Mouse (Mus musculus) liver, embryonic 15.5 days (tissue): ENCODE measurements around the gene Ch25h. TPM values are rescaled to one million over a fixed set of nuclear protein-coding genes. Genes with fewer than 3 reads are reported as not detected.

Source experiments
- ATAC-seq: fragments of 200-750 bp; cut with Nextera tagmentation; 2 replicates; pipeline ENCODE4 v1.8.0; 2017; ENCODE audit warnings: moderate number of reproducible peaks, mild to moderate bottlenecking, moderate library complexity; ENCODE audit not compliant: insufficient read depth
- H3K27ac ChIP-seq: fragments of 300-500 bp; sonication (generic); replicated peaks from 2 replicates; pipeline ENCODE4 v1.5.1; 2015; ENCODE audit warnings: mild to moderate bottlenecking, inconsistent platforms
- H3K27me3 ChIP-seq: fragments of 300-500 bp; sonication (generic); 2 replicates; pipeline ENCODE4 v1.6.1; 2015; ENCODE audit warnings: mild to moderate bottlenecking, inconsistent platforms
- H3K36me3 ChIP-seq: fragments of 300-500 bp; sonication (generic); replicated peaks from 2 replicates; pipeline ENCODE4 v1.6.1; 2015; ENCODE audit warnings: moderate library complexity, mild to moderate bottlenecking, inconsistent platforms
- H3K4me1 ChIP-seq: fragments of 300-500 bp; sonication (generic); replicated peaks from 2 replicates; pipeline ENCODE4 v1.6.1; 2015; ENCODE audit warnings: inconsistent platforms
- H3K4me2 ChIP-seq: fragments of 300-500 bp; sonication (generic); 2 replicates; pipeline ENCODE4 v1.6.1; 2015; ENCODE audit warnings: moderate library complexity, mild to moderate bottlenecking, inconsistent platforms
- H3K4me3 ChIP-seq: fragments of 300-500 bp; sonication (generic); replicated peaks from 2 replicates; pipeline ENCODE4 v1.5.1; 2015; ENCODE audit warnings: mild to moderate bottlenecking, inconsistent platforms
- H3K9ac ChIP-seq: fragments of 300-500 bp; sonication (generic); 2 replicates; pipeline ENCODE4 v1.6.1; 2015; ENCODE audit warnings: moderate library complexity, mild to moderate bottlenecking, inconsistent platforms
- H3K9me3 ChIP-seq: fragments of 300-500 bp; sonication (generic); replicated peaks from 2 replicates; pipeline ENCODE4 v1.6.1; 2016; ENCODE audit warnings: inconsistent platforms
- WGBS: fragments of 180-500 bp; shearing (Covaris S2); methylation state at CpG from one replicate; pipeline ENCODE4 v1.1.7; 2015; ENCODE audit warnings: mixed read lengths; ENCODE audit not compliant: insufficient replicate concordance; 5-methylcytosine and 5-hydroxymethylcytosine counted together
- polyA plus RNA-seq: library from polyadenylated mRNA; unstranded; fragments of >200 nt; fragmentation: Nextera tagmentation; extraction: Ambion mirVana; gene quantifications from 2 replicates; pipeline ENCODE4 v1.2.1, GENCODE M21; 2015

Gene Ch25h
- 0.18 TPM in 2 replicates for polyA plus RNA-seq

- Histone ChIP-seq H3K4me3 (peak within 1 kb of the TSS; percentile 47), H3K27ac (no peak within 1 kb of the TSS), H3K4me1 (peaks cover 17% of the 10 kb centered on the region), H3K9me3 (no peaks in the 10 kb centered on the region), H3K27me3 (peaks cover 61% of the 10 kb centered on the region), H3K4me2 (peak within 1 kb of the TSS; percentile 73), H3K9ac (no peak within 1 kb of the TSS), H3K36me3 (no peaks in the 10 kb centered on the region)
- no peak for ATAC-seq
- 3% methylated on average over 35 of the region's 35 CpGs for WGBS
These were observed at the start of gene Ch25h for GRCm38 (mm10) chr19:34474991-34475971. Gene Ch25h, minus strand, starts transcription at chr19:34475164.

- H3K27ac ChIP-seq = no peak overlapping the region
- no peak overlapping the region for H3K4me3 ChIP-seq
These were observed 49.7 kb upstream of the Ch25h start for GRCm38 (mm10) chr19:34524646-34525045.

GRCm38 (mm10) chr19:34523106-34523725 lies 48.3 kb upstream of the Ch25h start:
- WGBS = 74% methylated on average over 12 of the region's 12 CpGs
- no peak for ATAC-seq

More at GRCm38 (mm10) chr19:34524646-34525045, 49.7 kb upstream of the Ch25h start:
- Histone ChIP-seq H3K4me2 (0 out of 2 replicates have a peak overlapping the region, but pooled peaks have one; percentile 2), H3K27me3 (no peaks in the 10 kb centered on the region), H3K4me1 (peaks cover 16% of the 10 kb centered on the region), H3K9me3 (no peaks in the 10 kb centered on the region), H3K36me3 (peaks cover 7% of the 10 kb centered on the region; the same call in 1 of the 2 replicates), H3K9ac (no peak overlapping the region)
- WGBS = 58% methylated on average over 9 of the region's 9 CpGs
- no peak for ATAC-seq

GRCm38 (mm10) chr19:34521978-34522377 lies 47.0 kb upstream of the Ch25h start:
- no peak overlapping the region for H3K4me2 ChIP-seq
- H3K4me1 ChIP-seq = peaks cover 23% of the 10 kb centered on the region
- H3K4me3 ChIP-seq = no peak overlapping the region
- no peak overlapping the region for H3K27ac ChIP-seq
- H3K36me3 ChIP-seq = peaks cover 12% of the 10 kb centered on the region; the same call in 1 of the 2 replicates
- 53% methylated on average over 1 of the region's 1 CpGs for WGBS
- no peaks in the 10 kb centered on the region for H3K27me3 ChIP-seq
- H3K9me3 ChIP-seq = no peaks in the 10 kb centered on the region
- no peak for ATAC-seq
- no peak overlapping the region for H3K9ac ChIP-seq

More at GRCm38 (mm10) chr19:34523106-34523725, 48.3 kb upstream of the Ch25h start:
- peaks cover 12% of the 10 kb centered on the region; the same call in 1 of the 2 replicates for H3K36me3 ChIP-seq
- H3K27me3 ChIP-seq = no peaks in the 10 kb centered on the region
- no peak overlapping the region for H3K27ac ChIP-seq
- no peak overlapping the region for H3K4me2 ChIP-seq
- no peaks in the 10 kb centered on the region for H3K9me3 ChIP-seq
- H3K4me3 ChIP-seq = no peak overlapping the region
- no peak overlapping the region for H3K9ac ChIP-seq
- H3K4me1 ChIP-seq = peaks cover 18% of the 10 kb centered on the region

- Histone ChIP-seq H3K9me3 (no peaks in the 10 kb centered on the region), H3K27me3 (no peaks in the 10 kb centered on the region), H3K4me1 (peaks cover 23% of the 10 kb centered on the region), H3K9ac (no peak overlapping the region), H3K27ac (no peak overlapping the region), H3K36me3 (peaks cover 12% of the 10 kb centered on the region; the same call in 1 of the 2 replicates), H3K4me3 (no peak overlapping the region), H3K4me2 (no peak overlapping the region)
- ATAC-seq = no peak
- WGBS = 32% methylated on average over 2 of the region's 2 CpGs
These were observed 46.4 kb upstream of the Ch25h start for GRCm38 (mm10) chr19:34521361-34521760.

- WGBS = 59% methylated on average over 4 of the region's 4 CpGs
- Histone ChIP-seq H3K9ac (no peak overlapping the region), H3K27me3 (no peaks in the 10 kb centered on the region), H3K4me1 (peaks cover 23% of the 10 kb centered on the region), H3K27ac (no peak overlapping the region), H3K9me3 (no peaks in the 10 kb centered on the region), H3K36me3 (peaks cover 12% of the 10 kb centered on the region; the same call in 1 of the 2 replicates), H3K4me3 (no peak overlapping the region), H3K4me2 (no peak overlapping the region)
- no peak for ATAC-seq
These were observed 45.1 kb upstream of the Ch25h start for GRCm38 (mm10) chr19:34520051-34520450.

- Histone ChIP-seq H3K9ac (no peak overlapping the region), H3K27me3 (no peaks in the 10 kb centered on the region), H3K36me3 (peaks cover 12% of the 10 kb centered on the region; the same call in 1 of the 2 replicates), H3K4me1 (peaks cover 23% of the 10 kb centered on the region), H3K27ac (no peak overlapping the region), H3K4me2 (no peak overlapping the region), H3K4me3 (no peak overlapping the region), H3K9me3 (no peaks in the 10 kb centered on the region)
- 68% methylated on average over 3 of the region's 3 CpGs for WGBS
- ATAC-seq = no peak
These were observed 44.7 kb upstream of the Ch25h start for GRCm38 (mm10) chr19:34519646-34520045.

- Histone ChIP-seq H3K9me3 (no peaks in the 10 kb centered on the region), H3K4me3 (no peak overlapping the region), H3K9ac (no peak overlapping the region), H3K36me3 (peaks cover 12% of the 10 kb centered on the region; the same call in 1 of the 2 replicates), H3K4me1 (peaks cover 23% of the 10 kb centered on the region), H3K27ac (no peak overlapping the region), H3K4me2 (no peak overlapping the region), H3K27me3 (no peaks in the 10 kb centered on the region)
- ATAC-seq = no peak
- 59% methylated on average over 3 of the region's 3 CpGs for WGBS
These were observed 43.8 kb upstream of the Ch25h start for GRCm38 (mm10) chr19:34518786-34519185.

- Histone ChIP-seq H3K4me3 (no peak overlapping the region), H3K4me1 (peaks cover 23% of the 10 kb centered on the region), H3K9me3 (no peaks in the 10 kb centered on the region), H3K9ac (no peak overlapping the region), H3K27ac (no peak overlapping the region), H3K4me2 (no peak overlapping the region), H3K36me3 (peaks cover 8% of the 10 kb centered on the region; the same call in 1 of the 2 replicates), H3K27me3 (no peaks in the 10 kb centered on the region)
- no peak for ATAC-seq
- WGBS = 72% methylated on average over 13 of the region's 13 CpGs
These were observed 43.0 kb upstream of the Ch25h start for GRCm38 (mm10) chr19:34517812-34518594.

- H3K4me3 ChIP-seq = no peak overlapping the region
- peak; percentile 61; the same call in 1 of the 2 replicates for ATAC-seq
- H3K9ac ChIP-seq = no peak overlapping the region
- 58% methylated on average over 3 of the region's 3 CpGs for WGBS
- H3K4me2 ChIP-seq = no peak overlapping the region
- H3K27me3 ChIP-seq = no peaks in the 10 kb centered on the region
- H3K4me1 ChIP-seq = peaks cover 23% of the 10 kb centered on the region
- H3K27ac ChIP-seq = no peak overlapping the region
- H3K36me3 ChIP-seq = peaks cover 8% of the 10 kb centered on the region; the same call in 1 of the 2 replicates
- H3K9me3 ChIP-seq = no peaks in the 10 kb centered on the region
These were observed 42.2 kb upstream of the Ch25h start for GRCm38 (mm10) chr19:34517197-34517596.
